8 mouse cellular contexts compared by ENCODE assay signal in the genomic region with DNA sequence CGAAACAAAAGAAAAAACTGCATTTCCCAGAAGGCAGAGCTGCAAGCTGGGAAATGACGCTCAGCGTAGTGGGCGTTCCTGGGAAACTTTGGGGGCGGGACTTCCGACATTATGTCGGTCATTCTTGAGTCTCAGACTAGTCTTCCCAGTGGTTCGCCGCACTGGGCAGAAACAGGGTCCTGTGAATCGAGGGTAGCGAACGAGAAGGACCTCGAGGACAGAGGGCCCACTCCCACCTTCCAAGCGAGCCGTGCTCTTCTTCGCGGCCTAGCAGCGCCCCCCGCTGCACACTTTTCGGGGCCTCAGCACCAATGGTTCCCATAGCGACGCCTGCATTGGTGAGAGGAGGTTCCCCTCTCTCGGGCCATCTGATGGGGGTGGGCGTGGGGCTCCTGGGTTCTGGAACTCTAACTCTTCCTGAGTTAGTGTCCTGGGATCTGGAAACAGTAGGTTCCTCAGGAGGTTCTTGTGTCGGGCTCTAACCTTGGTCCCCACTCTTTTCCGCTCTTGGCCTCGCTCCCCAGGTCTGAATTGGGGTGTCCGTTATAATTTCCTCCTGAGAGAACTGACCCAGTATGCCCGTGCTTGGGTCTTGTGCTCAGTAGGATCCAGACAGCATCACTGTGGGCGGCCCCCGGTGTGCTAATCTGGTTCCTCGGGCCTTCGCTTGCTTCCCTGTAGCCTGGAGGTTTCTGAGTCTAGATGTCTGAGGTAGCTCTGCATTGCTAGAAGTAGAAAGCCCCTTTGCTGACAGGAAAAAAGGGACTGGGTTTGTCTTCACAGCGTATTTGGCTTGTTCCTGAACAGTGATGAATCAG. TPM values are rescaled to one million over a fixed set of nuclear protein-coding genes. Genes with fewer than 3 reads are reported as not detected.
A peak's percentile ranks its signal among the peaks of the same experiment; 100 is the strongest.
DNase-seq lines count a peak whose midpoint lies in the region; ATAC-seq and TF ChIP-seq lines count a peak whose summit lies in the region.

No protein-coding gene starts in this region.

- TF ChIP-seq POLR2A in liver, adult 2 months (IDR thresholded peaks at IDR 0.05; ENCODE audit: extremely low read depth, insufficient read depth, low read length) = no peak
- TF ChIP-seq POLR2A in myocyte (IDR thresholded peaks at IDR 0.05; ENCODE audit: insufficient read length, low read depth) = peak; percentile 48

- H3K9ac ChIP-seq in heart, embryonic 13.5 days = peak overlapping the region; percentile 76
- H3K9ac ChIP-seq in kidney, postnatal 0 days (ENCODE audit: low read depth, low read length) = peak overlapping the region; percentile 62
- peak overlapping the region; percentile 78 for H3K9ac ChIP-seq in liver, adult 2 months (ENCODE audit: low read depth, low read length)

- H3K9me3 ChIP-seq in heart, embryonic 13.5 days = no peaks in the 10 kb centered on the region
- H3K9me3 ChIP-seq in kidney, postnatal 0 days (replicated peaks; ENCODE audit: low read length) = no peaks in the 10 kb centered on the region

- H3K4me3 ChIP-seq in heart, embryonic 13.5 days = peak overlapping the region; percentile 60
- H3K4me3 ChIP-seq in kidney, postnatal 0 days (replicated peaks; ENCODE audit: low read depth, low read length) = peak overlapping the region; percentile 57
- H3K4me3 ChIP-seq in liver, adult 2 months (ENCODE audit: insufficient read depth, low read depth, low read length) = peak overlapping the region; percentile 87
- H3K4me3 ChIP-seq in myocyte = peak overlapping the region; percentile 57

- H3ac ChIP-seq in myocyte (ENCODE audit: control insufficient read depth, insufficient read length) = peak overlapping the region; percentile 75

- peaks cover 5% of the 10 kb centered on the region; the same call in 1 of the 2 replicates for H3K79me2 ChIP-seq in liver, adult 2 months (ENCODE audit: control insufficient read depth, insufficient read depth, low read length)
- H3K79me2 ChIP-seq in myocyte (ENCODE audit: control insufficient read depth, insufficient read depth) = no peaks in the 10 kb centered on the region

- 31% methylated on average over 34 of the region's 34 CpGs for WGBS in heart, embryonic 13.5 days
- WGBS in kidney, postnatal 0 days = 36% methylated on average over 34 of the region's 34 CpGs
- 41% methylated on average over 34 of the region's 34 CpGs for WGBS in liver, adult 2 months

- peak; percentile 29; the same call in 1 of the 2 replicates for TF ChIP-seq CTCF in kidney, postnatal 0 days (IDR thresholded peaks at IDR 0.05; ENCODE audit: low read depth)
- TF ChIP-seq CTCF in liver, adult 2 months (IDR thresholded peaks at IDR 0.05; ENCODE audit: low read depth, low read length) = no peak

- H3K27ac ChIP-seq in heart, embryonic 13.5 days (replicated peaks) = no peak overlapping the region
- H3K27ac ChIP-seq in kidney, postnatal 0 days = no peak overlapping the region
- H3K27ac ChIP-seq in liver, adult 2 months (replicated peaks; ENCODE audit: insufficient read depth, low read depth, low read length) = no peak overlapping the region

- H3K4me1 ChIP-seq in heart, embryonic 13.5 days = peaks cover 8% of the 10 kb centered on the region
- H3K4me1 ChIP-seq in kidney, postnatal 0 days (replicated peaks; ENCODE audit: insufficient read depth, low read length) = no peaks in the 10 kb centered on the region
- peaks cover 2% of the 10 kb centered on the region; the same call in 1 of the 2 replicates for H3K4me1 ChIP-seq in liver, adult 2 months (ENCODE audit: control insufficient read depth, insufficient read depth, low read length)

- H3K36me3 ChIP-seq in heart, embryonic 13.5 days = peaks cover 17% of the 10 kb centered on the region; the same call in 1 of the 2 replicates
- H3K36me3 ChIP-seq in kidney, postnatal 0 days (ENCODE audit: insufficient read depth, low read length) = no peaks in the 10 kb centered on the region
- no peaks in the 10 kb centered on the region for H3K36me3 ChIP-seq in liver, adult 2 months (ENCODE audit: control insufficient read depth, insufficient read depth, low read length)
- H3K36me3 ChIP-seq in myocyte (ENCODE audit: control insufficient read depth, insufficient read depth) = no peaks in the 10 kb centered on the region

- DNase-seq in CD4-positive helper T cell, adult 2 months (ENCODE audit: low read depth, low spot score) = peak; percentile 87
- peak; percentile 57 for DNase-seq in c-Kit-negative CD71-positive TER-119-positive erythroid progenitor cells, embryonic 14.5 days (ENCODE audit: low read depth, low spot score)
- peak; percentile 56 for DNase-seq in fibroblast of lung, adult 2 months (ENCODE audit: low read depth)
- DNase-seq in kidney, postnatal 0 days (ENCODE audit: low spot score) = peak; percentile 83
- DNase-seq in liver, adult 2 months (ENCODE audit: extremely low read depth, low read depth, low spot score) = peak; percentile 75
- DNase-seq in spleen, postnatal 4 days (ENCODE audit: low spot score in 2 of 2) = peak; percentile 62 to 75

- no peaks in the 10 kb centered on the region for H3K27me3 ChIP-seq in heart, embryonic 13.5 days (replicated peaks)
- no peaks in the 10 kb centered on the region for H3K27me3 ChIP-seq in kidney, postnatal 0 days (ENCODE audit: insufficient read depth, low read length)
- H3K27me3 ChIP-seq in liver, adult 2 months (ENCODE audit: control insufficient read depth, insufficient read depth, low read length) = no peaks in the 10 kb centered on the region
- H3K27me3 ChIP-seq in myocyte (ENCODE audit: control insufficient read depth, insufficient read depth, insufficient read length) = no peaks in the 10 kb centered on the region

- ATAC-seq in heart, embryonic 13.5 days (ENCODE audit: extremely low read depth, insufficient number of reproducible peaks, low FRiP score, low TSS enrichment) = no peak
- peak; percentile 85 for ATAC-seq in kidney, postnatal 0 days (replicated peaks; ENCODE audit: low FRiP score, low read depth)

- H3K4me2 ChIP-seq in heart, embryonic 13.5 days = peak overlapping the region; percentile 78
- H3K4me2 ChIP-seq in kidney, postnatal 0 days (ENCODE audit: low read length) = peak overlapping the region; percentile 66
- peak overlapping the region; percentile 76 for H3K4me2 ChIP-seq in myocyte (ENCODE audit: low read depth)

TF ChIP-seq in myocyte, 11 proteins besides CTCF, POLR2A, EP300 and RAD21:
- no peak for TF ChIP-seq CEBPB (IDR thresholded peaks at IDR 0.05; ENCODE audit: insufficient read depth, poor library complexity, severe bottlenecking)
- no peak for TF ChIP-seq POLR2AphosphoS2 (IDR thresholded peaks at IDR 0.05; ENCODE audit: insufficient read length, low read depth)
- no peak for TF ChIP-seq MAX (IDR thresholded peaks at IDR 0.05; ENCODE audit: low read depth)
- TF ChIP-seq USF1 (IDR thresholded peaks at IDR 0.05; ENCODE audit: low read depth) = no peak
- TF ChIP-seq MYOG (IDR thresholded peaks at IDR 0.05; ENCODE audit: control insufficient read depth in 1 of 3, insufficient read depth in 1 of 3, insufficient read length in 2 of 3, low read depth in 2 of 3) = no peak
- no peak for TF ChIP-seq REST (IDR thresholded peaks at IDR 0.05; ENCODE audit: insufficient read depth, insufficient read length)
- no peak for TF ChIP-seq TCF3 (IDR thresholded peaks at IDR 0.05; ENCODE audit: insufficient read length, low read depth)
- no peak for TF ChIP-seq TCF12 (IDR thresholded peaks at IDR 0.05; ENCODE audit: insufficient read depth, poor library complexity, severe bottlenecking)
- no peak for TF ChIP-seq MYOD1 (IDR thresholded peaks at IDR 0.05; ENCODE audit: control insufficient read depth in 1 of 3, insufficient read length in 2 of 3, low read depth in 2 of 3)
- no peak for TF ChIP-seq E2F4 (IDR thresholded peaks at IDR 0.05; ENCODE audit: insufficient read depth)
- no peak for TF ChIP-seq SRF (IDR thresholded peaks at IDR 0.05; ENCODE audit: control insufficient read depth, insufficient read length, low read depth)

RNA-seq across cellular contexts. Expression of gene Gramd1a, which starts 52.8 kb away (rescaled TPM):
- 50.3 and 51.8 TPM in 2 replicates for polyA plus RNA-seq in heart, embryonic 13.5 days (2015; fragmentation: Nextera tagmentation; extraction: Ambion mirVana)
- 36.2 and 36.3 TPM in 2 replicates for polyA plus RNA-seq in kidney, postnatal 0 days (2015; fragmentation: Nextera tagmentation; extraction: Ambion mirVana)
- total RNA-seq in liver, adult 2 months (2014; rRNA removed) = 5.1 and 6.6 TPM in 2 replicates
- polyA plus RNA-seq in liver, adult 2 months (2012; rRNA removed) = 17.0 and 33.0 TPM in 2 replicates
- 25.5 TPM for polyA plus RNA-seq in myocyte (2012; fragmentation: generic; extraction: Trizol)
